Mouse (Mus musculus) left cerebral cortex, adult 8-10 months (tissue): Measurements from ENCODE around the gene Dnajb13. TPM values are rescaled to one million over a fixed set of nuclear protein-coding genes. Genes with fewer than 3 reads are reported as not detected.
A peak's percentile ranks its signal among the peaks of the same experiment; 100 is the strongest.

ENCODE experiments used
- DNase-seq, 2 experiments: peaks; one replicate each; pipeline ENCODE4 v3.0.0; 2022; ENCODE audit warnings: low spot score in 2 of 2
- total RNA-seq, 4 experiments: library from RNA; stranded (reverse); gene quantifications; 2 replicates each; pipeline ENCODE4 v1.2.4; 2022

The Dnajb13 gene
- total RNA-seq, result 1 to 10 TPM in 1 of 4 experiments, under 1 TPM in 3; 0.48 to 1.1 (median 0.79) TPM

GRCm38 (mm10) chr7:100514573-100514972 lies at the start of gene Dnajb13:
Dnajb13 (minus strand) TSS chr7:100514960.
- DNase-seq, result no peak

DNA sequence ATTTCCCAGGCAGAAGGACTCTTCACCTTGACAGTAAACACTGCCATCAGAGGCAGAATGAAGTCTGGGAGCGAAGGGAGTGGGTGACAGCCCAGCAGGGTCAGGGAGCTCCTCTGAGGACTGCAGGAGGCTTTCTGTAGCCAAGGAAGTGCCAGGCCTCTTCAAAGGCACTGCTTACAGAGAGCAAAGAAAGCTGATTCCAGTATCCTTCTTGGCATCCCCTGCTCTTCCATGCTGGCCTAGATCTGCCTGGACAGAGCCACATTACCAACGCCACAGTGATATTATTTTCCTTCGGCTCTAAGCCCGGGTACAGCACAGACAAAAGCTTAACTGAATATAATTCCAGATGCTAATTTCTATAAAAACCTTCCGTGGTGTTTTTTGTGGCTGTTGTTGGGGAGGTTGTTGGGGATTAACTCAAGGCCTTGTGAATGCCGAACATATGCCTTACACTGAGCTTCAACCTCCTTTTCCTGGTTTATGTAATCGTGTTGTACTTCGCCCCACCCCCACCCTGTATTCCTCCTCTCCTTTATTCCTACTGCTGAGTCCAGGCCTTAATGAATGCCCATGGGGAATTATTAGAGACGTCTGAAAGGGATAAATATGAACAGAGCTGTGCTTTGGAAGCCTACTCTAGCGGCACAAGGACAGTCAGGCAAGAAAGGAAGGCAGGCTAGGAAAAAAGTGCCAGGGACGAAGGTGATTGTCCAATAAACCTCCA lies 47.3 kb upstream of the Dnajb13 start:
- no peak for DNase-seq

- no peak for DNase-seq
Observed at GRCm38 (mm10) chr7:100559331-100559730, 44.6 kb upstream of the Dnajb13 start.

DNA sequence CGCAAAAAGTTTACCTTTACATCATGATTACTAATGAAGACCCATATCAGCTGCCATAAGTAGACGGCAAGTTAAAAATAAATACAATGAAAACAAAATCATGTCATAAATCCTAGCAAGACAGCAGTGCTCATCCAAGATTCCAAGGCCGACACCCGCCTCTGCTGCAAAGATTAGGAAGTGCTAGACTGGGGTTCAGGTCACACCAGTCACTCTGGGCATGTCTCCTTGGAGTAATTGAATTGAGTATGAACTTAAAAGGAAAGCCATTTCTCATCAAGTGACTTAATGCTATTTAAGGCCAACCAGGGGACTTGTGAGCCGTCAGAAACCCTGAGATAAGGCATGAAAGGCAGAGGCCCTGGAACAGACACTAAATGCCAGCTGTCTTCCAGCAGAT lies 42.5 kb upstream of the Dnajb13 start:
- no peak for DNase-seq

- peak; percentile 47 to 66 for DNase-seq
Observed at GRCm38 (mm10) chr7:100555431-100555951, 40.7 kb upstream of the Dnajb13 start.

DNA sequence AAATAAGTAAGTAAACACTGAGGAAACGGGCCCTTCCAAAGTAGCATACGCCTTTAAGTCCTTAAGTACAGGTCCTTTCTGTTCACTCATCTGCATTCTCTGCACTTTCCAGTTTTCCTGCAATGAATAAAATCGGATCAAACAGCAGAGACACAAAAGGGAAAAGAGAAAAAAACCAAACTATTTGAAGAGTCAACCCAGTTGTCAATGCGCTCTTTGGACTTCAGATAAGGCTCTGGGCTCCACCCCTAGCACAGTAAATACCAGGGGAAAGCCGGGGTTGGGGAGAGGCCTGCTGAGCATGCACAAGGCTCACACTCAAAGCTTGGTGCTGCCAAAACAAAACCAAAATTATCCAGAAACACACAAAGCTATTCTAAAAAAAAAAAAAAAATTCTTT lies 40.2 kb upstream of the Dnajb13 start:
- DNase-seq, result no peak

- peak in 1 of 2 experiments; percentile 57 for DNase-seq
Observed at GRCm38 (mm10) chr7:100550338-100551007, 35.7 kb upstream of the Dnajb13 start.

DNA sequence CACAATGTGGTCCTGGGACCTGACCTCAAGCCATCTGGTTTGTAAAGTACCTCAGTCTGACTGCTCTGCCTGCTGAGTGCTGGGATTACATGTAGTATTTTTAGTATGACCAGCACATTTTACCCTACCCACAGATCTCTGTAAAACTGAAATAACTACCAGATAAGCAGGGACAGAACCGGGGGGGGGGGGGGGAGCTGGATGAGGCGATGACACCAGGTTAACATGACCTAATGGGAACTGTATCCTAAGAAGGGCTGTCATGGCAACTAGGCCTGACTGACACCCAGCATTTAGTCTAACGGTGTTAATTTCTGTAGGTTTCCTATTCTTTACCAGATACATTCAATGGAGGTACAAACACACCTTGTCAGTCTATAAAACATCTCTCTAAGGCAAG lies 35.0 kb upstream of the Dnajb13 start:
- DNase-seq, result no peak

DNA sequence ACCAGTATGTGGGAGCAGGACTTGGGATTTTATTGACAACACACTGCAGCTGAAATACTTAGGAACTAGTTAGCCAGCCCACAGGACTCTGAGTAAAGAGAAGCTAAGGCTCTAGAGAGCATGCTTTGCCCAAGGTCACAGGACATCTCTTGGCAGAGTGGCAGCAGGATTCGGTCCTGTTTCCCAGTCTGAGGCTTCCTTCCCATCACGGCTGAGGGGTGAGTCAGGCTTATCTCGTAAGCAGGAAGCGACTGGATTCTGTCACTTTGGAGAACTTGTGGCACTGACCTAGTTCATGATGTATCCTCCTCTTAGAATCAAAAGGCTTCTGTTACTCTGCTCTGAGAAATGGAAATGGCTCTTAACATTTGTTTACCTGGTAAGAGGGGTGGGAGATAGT lies 32.9 kb upstream of the Dnajb13 start:
- DNase-seq, result no peak

GRCm38 (mm10) chr7:100544437-100544836 lies 29.7 kb upstream of the Dnajb13 start:
- no peak for DNase-seq

DNA sequence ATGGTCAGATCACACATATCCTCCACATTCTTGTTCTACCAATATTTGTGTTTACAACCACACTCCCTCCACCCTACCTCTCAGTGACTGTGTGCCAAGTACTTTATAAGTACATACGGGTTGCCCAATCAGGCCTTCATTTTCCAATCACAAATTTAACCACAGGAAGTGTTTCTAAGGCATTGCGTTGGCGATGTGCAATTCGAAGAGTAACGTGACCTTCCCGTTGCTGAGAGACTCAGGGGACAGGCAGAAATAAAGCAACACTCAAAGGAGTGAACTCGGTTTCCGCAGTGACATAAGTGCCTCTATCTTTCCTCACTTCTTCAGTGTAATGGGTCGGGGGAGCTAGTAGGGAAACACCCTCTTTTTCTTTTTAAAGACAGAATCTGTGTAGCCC lies 24.8 kb upstream of the Dnajb13 start:
- no peak for DNase-seq

GRCm38 (mm10) chr7:100537519-100537902 lies 22.8 kb upstream of the Dnajb13 start:
- no peak for DNase-seq

GRCm38 (mm10) chr7:100536804-100537518 lies 22.2 kb upstream of the Dnajb13 start, which contains the start of gene Coa4:
Coa4 (plus strand) TSS chr7:100537071.
- DNase-seq, result peak; percentile 74 to 90

- DNase-seq, result no peak
Observed at GRCm38 (mm10) chr7:100535831-100536230, 21.1 kb upstream of the Dnajb13 start.

DNA sequence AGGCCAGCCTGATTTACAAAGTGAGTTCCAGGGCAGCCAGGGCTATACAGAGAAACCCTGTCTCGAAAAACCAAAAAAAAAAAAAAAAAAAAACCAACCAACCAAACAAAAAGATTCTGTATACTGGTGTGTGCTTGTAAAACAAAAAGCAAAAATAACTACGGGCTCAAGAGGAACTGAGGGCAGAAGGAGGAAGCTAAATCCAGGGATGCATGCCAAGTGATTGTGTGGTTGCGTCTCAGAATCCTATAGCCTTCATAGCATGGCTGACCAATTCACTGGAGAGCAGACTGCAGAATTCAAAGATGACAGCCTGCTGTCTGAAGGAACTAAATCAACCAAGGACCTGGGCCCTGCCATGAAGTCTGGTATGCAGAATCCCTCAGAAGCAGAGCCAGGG lies 19.5 kb upstream of the Dnajb13 start:
- DNase-seq, result no peak

DNA sequence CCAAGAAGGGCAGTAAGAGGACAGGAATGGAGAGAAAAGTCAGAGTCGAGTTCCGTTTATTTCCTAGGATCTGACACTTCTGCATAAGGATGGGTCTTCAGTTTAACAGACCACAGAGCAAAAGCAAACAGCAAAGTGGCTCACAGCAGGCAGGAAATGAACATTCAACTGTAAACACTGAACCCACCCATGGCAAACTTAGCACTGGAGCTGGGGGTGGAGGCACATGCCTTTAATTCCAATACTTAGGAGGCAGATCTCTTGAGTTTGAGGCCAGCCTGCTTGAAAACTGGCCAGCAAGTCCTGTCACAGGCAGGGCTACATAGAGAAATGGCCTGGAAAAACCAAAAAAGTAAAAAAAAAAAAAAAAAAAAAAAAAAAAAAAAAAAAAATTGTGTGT lies 18.7 kb upstream of the Dnajb13 start:
- DNase-seq, result no peak

- no peak for DNase-seq
Observed at GRCm38 (mm10) chr7:100530766-100531165, 16.0 kb upstream of the Dnajb13 start.

GRCm38 (mm10) chr7:100524669-100525068 lies 9.9 kb upstream of the Dnajb13 start:
- no peak for DNase-seq

DNA sequence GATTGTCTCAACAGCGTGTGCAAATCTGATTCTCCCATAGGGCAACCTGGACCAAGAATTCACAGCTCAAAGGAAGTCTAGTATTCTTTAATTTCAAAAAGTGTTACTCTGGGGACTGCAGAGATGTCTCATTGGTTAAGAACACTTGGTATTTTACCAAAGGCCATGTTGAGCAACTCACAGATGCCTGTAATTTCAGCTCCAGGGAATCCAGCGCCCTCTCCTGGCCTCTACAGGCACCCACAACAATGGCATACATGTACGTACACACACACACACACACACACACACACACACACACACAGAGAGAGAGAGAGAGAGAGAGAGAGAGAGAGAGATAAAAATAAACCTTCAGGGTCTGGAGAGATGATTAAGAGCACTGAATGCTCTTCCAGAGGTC lies 7.5 kb upstream of the Dnajb13 start:
- no peak for DNase-seq

- peak in 1 of 2 experiments; percentile 61 for DNase-seq
Observed at GRCm38 (mm10) chr7:100520663-100521285, 6.0 kb upstream of the Dnajb13 start.

DNA sequence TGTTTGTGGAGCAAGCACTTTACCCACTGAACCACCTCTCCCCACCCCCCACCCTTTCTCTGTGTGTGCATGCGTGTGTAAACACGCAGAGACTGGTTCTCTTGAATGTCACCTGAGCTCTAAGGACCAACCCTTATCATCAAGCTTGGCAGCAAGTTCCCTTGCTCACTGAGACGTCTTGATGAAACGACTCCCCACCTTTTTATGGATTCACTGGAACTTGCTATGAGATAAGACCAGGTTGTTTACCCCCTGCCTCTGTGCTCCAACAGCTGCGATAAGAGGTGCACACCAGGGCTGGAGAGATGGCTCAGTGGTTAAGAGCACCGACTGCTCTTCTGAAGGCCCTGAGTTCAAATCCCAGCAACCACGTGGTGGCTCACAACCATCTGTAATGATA lies 5.4 kb upstream of the Dnajb13 start:
- no peak for DNase-seq

GRCm38 (mm10) chr7:100511602-100512001 lies 3.2 kb downstream of the Dnajb13 start:
- DNase-seq, result no peak
